16 mouse cellular contexts compared by ENCODE assay signal in the genomic region with DNA sequence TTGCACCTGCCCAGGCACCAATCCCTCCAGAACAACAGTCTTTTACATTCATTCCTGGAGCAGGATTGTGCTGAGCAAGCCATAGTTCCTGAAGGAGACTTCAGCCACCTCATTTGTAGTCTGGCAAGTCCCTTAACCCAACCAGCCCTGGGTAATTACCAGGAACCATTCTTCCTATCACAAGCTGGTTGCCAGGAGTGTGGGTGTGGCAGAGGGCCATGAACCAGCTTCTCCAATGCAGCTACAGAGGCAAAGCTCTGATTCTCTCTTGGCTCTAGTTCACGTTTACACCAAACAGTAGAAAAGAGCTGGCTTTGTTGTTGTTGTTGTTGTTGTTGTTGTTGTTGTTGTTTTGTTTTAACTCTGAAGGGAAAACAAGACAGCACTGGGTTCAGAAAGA. TPM values are rescaled to one million over a fixed set of nuclear protein-coding genes. Genes with fewer than 3 reads are reported as not detected.
DNase-seq lines count a peak whose midpoint lies in the region; ATAC-seq and TF ChIP-seq lines count a peak whose summit lies in the region.
"Had no signal": no experiment of that assay in that cellular context is flagged by ENCODE, and none has a peak within 500 bp of the region (broad histone marks: within the 10 kb centered on the region; RNA-seq: fewer than 3 reads in every experiment).

No protein-coding gene starts in this region.

- no peak overlapping the region for H3K9ac ChIP-seq in midbrain, embryonic 14.5 days (replicated peaks; ENCODE audit: low read length)
- no peak overlapping the region for H3K9ac ChIP-seq in midbrain, embryonic 13.5 days (replicated peaks)
- no peak overlapping the region for H3K9ac ChIP-seq in intestine, postnatal 0 days (ENCODE audit: low read depth, low read length)
- H3K9ac ChIP-seq: heart, embryonic 15.5 days; hindbrain, embryonic 14.5 days; limb, embryonic 12.5 days; neural tube, embryonic 13.5 days had no signal

- 46% methylated on average over 1 of the region's 1 CpGs for WGBS in midbrain, embryonic 14.5 days
- WGBS in midbrain, embryonic 13.5 days: 45% methylated on average over 1 of the region's 1 CpGs
- 17% methylated on average over 1 of the region's 1 CpGs for WGBS in intestine, postnatal 0 days

- no peak for ATAC-seq in midbrain, embryonic 14.5 days (ENCODE audit: low FRiP score, low TSS enrichment)
- ATAC-seq in midbrain, embryonic 13.5 days: no peak
- no peak for ATAC-seq in intestine, postnatal 0 days
- ATAC-seq: midbrain, embryonic 16.5 days had no signal

- intact Hi-C loops in left cerebral cortex, postnatal 36 days (cut with DNase I): no loop called here

- H3K27me3 ChIP-seq in midbrain, embryonic 14.5 days (ENCODE audit: control insufficient read depth, insufficient read depth, low read length): no peaks in the 10 kb centered on the region
- H3K27me3 ChIP-seq in midbrain, embryonic 13.5 days: peaks cover 17% of the 10 kb centered on the region
- no peaks in the 10 kb centered on the region for H3K27me3 ChIP-seq in intestine, postnatal 0 days (replicated peaks; ENCODE audit: control insufficient read depth, insufficient read depth, low read length)
- H3K27me3 ChIP-seq: heart, embryonic 15.5 days; neural tube, embryonic 13.5 days had no signal

- H3K36me3 ChIP-seq in midbrain, embryonic 14.5 days (ENCODE audit: control insufficient read depth, insufficient read depth, low read length): no peaks in the 10 kb centered on the region
- no peaks in the 10 kb centered on the region for H3K36me3 ChIP-seq in midbrain, embryonic 13.5 days
- H3K36me3 ChIP-seq in intestine, postnatal 0 days (ENCODE audit: control insufficient read depth, insufficient read depth): no peaks in the 10 kb centered on the region
- H3K36me3 ChIP-seq: heart, embryonic 15.5 days; limb, embryonic 12.5 days; neural tube, embryonic 13.5 days had no signal

- peaks cover 17% of the 10 kb centered on the region for H3K4me1 ChIP-seq in midbrain, embryonic 14.5 days (ENCODE audit: control insufficient read depth, insufficient read depth, low read length)
- H3K4me1 ChIP-seq in midbrain, embryonic 13.5 days (replicated peaks): peaks cover 37% of the 10 kb centered on the region
- no peaks in the 10 kb centered on the region; the same call in 1 of the 2 replicates for H3K4me1 ChIP-seq in intestine, postnatal 0 days (replicated peaks; ENCODE audit: control insufficient read depth, insufficient read depth, low read length)

- no peak overlapping the region for H3K27ac ChIP-seq in midbrain, embryonic 14.5 days (replicated peaks; ENCODE audit: low read depth, low read length)
- no peak overlapping the region for H3K27ac ChIP-seq in midbrain, embryonic 13.5 days
- no peak overlapping the region for H3K27ac ChIP-seq in intestine, postnatal 0 days (ENCODE audit: low read depth, low read length)
- H3K27ac ChIP-seq: heart, embryonic 15.5 days; hindbrain, embryonic 14.5 days; limb, embryonic 12.5 days; neural tube, embryonic 13.5 days had no signal

- no peak for TF ChIP-seq CTCF in intestine, postnatal 0 days (IDR thresholded peaks at IDR 0.05; ENCODE audit: low read depth)

- peak; percentile 49 for DNase-seq in kidney, adult 11 months
- DNase-seq in kidney, adult 9 months: no peak
- DNase-seq in midbrain, embryonic 14.5 days: peak; percentile 16
- DNase-seq in fibroblast of lung, adult 2 months (ENCODE audit: low read depth): peak; percentile 36
- peak; percentile 25 to 44 for DNase-seq in layer of hippocampus, postnatal 10 days (ENCODE audit: low spot score in 2 of 2)
- DNase-seq in left cerebral cortex, postnatal 36 days (ENCODE audit: low spot score in 2 of 2): no peak
- DNase-seq: cerebellum, adult 9-10 months; gastrocnemius, postnatal 14 days; right cerebral cortex, postnatal 25 days had no signal

- no peak overlapping the region for H3K4me3 ChIP-seq in midbrain, embryonic 14.5 days (replicated peaks; ENCODE audit: low read depth, low read length)
- H3K4me3 ChIP-seq in midbrain, embryonic 13.5 days (replicated peaks): no peak overlapping the region
- H3K4me3 ChIP-seq in intestine, postnatal 0 days (ENCODE audit: low read depth, low read length): no peak overlapping the region
- H3K4me3 ChIP-seq: heart, embryonic 15.5 days; limb, embryonic 12.5 days; neural tube, embryonic 13.5 days had no signal

- no peak overlapping the region for H3K4me2 ChIP-seq in midbrain, embryonic 14.5 days (ENCODE audit: low read length)
- H3K4me2 ChIP-seq in midbrain, embryonic 13.5 days (replicated peaks): no peak overlapping the region
- H3K4me2 ChIP-seq in intestine, postnatal 0 days (replicated peaks; ENCODE audit: low read depth): no peak overlapping the region
- H3K4me2 ChIP-seq: heart, embryonic 15.5 days; hindbrain, embryonic 14.5 days; limb, embryonic 12.5 days; neural tube, embryonic 13.5 days had no signal

- no peaks in the 10 kb centered on the region for H3K9me3 ChIP-seq in midbrain, embryonic 14.5 days (ENCODE audit: control insufficient read depth, low read length)
- no peaks in the 10 kb centered on the region for H3K9me3 ChIP-seq in midbrain, embryonic 13.5 days
- H3K9me3 ChIP-seq in intestine, postnatal 0 days (ENCODE audit: control insufficient read depth): no peaks in the 10 kb centered on the region
- H3K9me3 ChIP-seq: heart, embryonic 15.5 days; limb, embryonic 12.5 days; neural tube, embryonic 13.5 days had no signal

RNA-seq across cellular contexts. Expression of a gene that starts 3.1 kb away (rescaled TPM):
- 65.1 and 77.7 TPM in 2 replicates for polyA plus RNA-seq in midbrain, embryonic 14.5 days (2014; fragmentation: Nextera tagmentation; extraction: Ambion mirVana)
- 54.6 and 55.5 TPM in 2 replicates for polyA plus RNA-seq in midbrain, embryonic 13.5 days (2015; fragmentation: Nextera tagmentation; extraction: Ambion mirVana)
- total RNA-seq in layer of hippocampus, postnatal 10 days (2021): 10 to 100 TPM; 85.2 to 91.1 TPM
- 100 to 1,000 TPM in 1 of 2 experiments, 10 to 100 TPM in 1; 82.7 to 107 TPM for total RNA-seq in left cerebral cortex, postnatal 36 days (2021)
- polyA plus RNA-seq in intestine, postnatal 0 days (2015; fragmentation: Nextera tagmentation; extraction: Ambion mirVana): 29.6 and 30.2 TPM in 2 replicates

Comparison
In these comparisons a context has a peak if more than half of its experiments do, and no peak if none do; other contexts are left out.
1. DNase-seq: peak in kidney, adult 11 months (single experiment), midbrain, embryonic 14.5 days (single experiment), fibroblast of lung, adult 2 months (single experiment) and layer of hippocampus, postnatal 10 days (2 of 2); none in kidney, adult 9 months (single experiment) and left cerebral cortex, postnatal 36 days (0 of 2).